10 mouse cellular contexts compared by ENCODE assay signal in the genomic region with DNA sequence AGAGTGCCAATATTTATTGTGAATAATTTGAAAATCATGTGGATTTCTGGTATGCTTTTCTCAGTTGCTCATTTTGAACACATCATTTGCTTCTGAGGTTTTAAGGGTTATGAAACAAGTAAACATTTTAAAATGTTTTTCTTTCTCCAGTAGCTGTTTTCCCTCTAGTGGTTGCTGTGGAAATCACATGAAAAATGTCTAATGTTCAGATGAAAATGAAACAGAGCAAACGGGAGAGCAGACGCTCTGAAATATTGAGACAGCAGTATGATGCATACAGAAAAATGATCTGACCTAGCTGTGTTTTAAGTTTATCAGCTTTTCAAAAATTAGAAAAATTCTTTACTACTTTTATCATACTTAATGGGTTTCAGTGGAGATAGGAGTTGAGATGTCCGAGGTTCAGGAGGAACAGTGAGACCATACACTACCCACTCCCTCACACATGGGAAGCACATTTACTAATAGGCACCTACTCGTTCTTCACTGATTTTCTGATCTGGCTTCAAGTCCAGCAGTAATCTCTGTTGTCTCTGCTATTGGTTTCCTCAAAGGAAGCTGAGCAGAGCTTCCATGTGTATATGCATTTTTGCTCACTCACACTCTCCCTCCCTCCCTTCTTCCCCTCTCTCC. TPM values are rescaled to one million over a fixed set of nuclear protein-coding genes. Genes with fewer than 3 reads are reported as not detected.
DNase-seq lines count a peak whose midpoint lies in the region; ATAC-seq and TF ChIP-seq lines count a peak whose summit lies in the region.
"Had no signal": no experiment of that assay in that cellular context is flagged by ENCODE, and none has a peak within 500 bp of the region (broad histone marks: within the 10 kb centered on the region; RNA-seq: fewer than 3 reads in every experiment).

No protein-coding gene starts in this region.

- H3K4me3 ChIP-seq in heart, embryonic 16.5 days (ENCODE audit: low read length), result no peak overlapping the region
- no peak overlapping the region for H3K4me3 ChIP-seq in lung, embryonic 14.5 days (ENCODE audit: low read depth, low read length)
- H3K4me3 ChIP-seq: midbrain, embryonic 10.5 days had no signal

- 43% methylated on average over 4 of the region's 4 CpGs for WGBS in heart, embryonic 16.5 days
- WGBS in lung, embryonic 14.5 days, result 43% methylated on average over 4 of the region's 4 CpGs

- peak; percentile 52 for TF ChIP-seq CTCF in lung, embryonic 14.5 days (IDR thresholded peaks at IDR 0.05; ENCODE audit: low read depth)
- TF ChIP-seq CTCF in Patski (IDR thresholded peaks at IDR 0.05), result peak; percentile 52

- in situ Hi-C loops in Patski (cut with MboI; ENCODE audit: low pct_unique_long_range_greater_than_20kb), result loop anchor here (25.0 kb wide), 1 partner anchor 318 kb away; no protein-coding TSS in a partner anchor

- H3K4me2 ChIP-seq in heart, embryonic 16.5 days (ENCODE audit: low read depth, low read length), result peak overlapping the region; percentile 40
- no peak overlapping the region for H3K4me2 ChIP-seq in lung, embryonic 14.5 days

- CTCF ChIA-PET in Patski (lab: Charles Lee), result interaction anchor here (0.7 kb wide), 1 partner anchor 505 kb away, joined by 3 read pairs; no protein-coding TSS in a partner anchor

- no peaks in the 10 kb centered on the region for H3K9me3 ChIP-seq in heart, embryonic 16.5 days (replicated peaks; ENCODE audit: control insufficient read depth, low read length)
- H3K9me3 ChIP-seq in lung, embryonic 14.5 days (ENCODE audit: low read depth, low read length), result no peaks in the 10 kb centered on the region
- H3K9me3 ChIP-seq: midbrain, embryonic 10.5 days had no signal

- no peak overlapping the region for H3K9ac ChIP-seq in heart, embryonic 16.5 days (ENCODE audit: low read length)
- H3K9ac ChIP-seq in lung, embryonic 14.5 days, result no peak overlapping the region

- no peak overlapping the region for H3K27ac ChIP-seq in heart, embryonic 16.5 days (ENCODE audit: low read length)
- H3K27ac ChIP-seq in lung, embryonic 14.5 days (ENCODE audit: low read depth), result no peak overlapping the region
- H3K27ac ChIP-seq: midbrain, embryonic 10.5 days had no signal

- no peaks in the 10 kb centered on the region for H3K27me3 ChIP-seq in heart, embryonic 16.5 days (ENCODE audit: control insufficient read depth, insufficient read depth, low read length)
- H3K27me3 ChIP-seq in lung, embryonic 14.5 days (ENCODE audit: insufficient read depth, low read length), result no peaks in the 10 kb centered on the region
- H3K27me3 ChIP-seq in Patski, result peaks cover 7% of the 10 kb centered on the region

- ATAC-seq in heart, embryonic 16.5 days (replicated peaks; ENCODE audit: extremely low read depth, insufficient read depth, low FRiP score), result no peak
- no peak for ATAC-seq in lung, embryonic 14.5 days (ENCODE audit: insufficient read depth)
- peak; percentile 57 for ATAC-seq in Patski
- ATAC-seq in megakaryocyte progenitor cell, adult 5-6 weeks (replicated peaks; ENCODE audit: poor library complexity), result peak; percentile 65
- ATAC-seq: activated CD4-positive, CD25-positive, alpha-beta regulatory T cell, adult 4 months had no signal

- DNase-seq in heart, adult 18-20 months, result no peak
- DNase-seq in lung, embryonic 14.5 days, result peak; percentile 69
- DNase-seq in lung, adult 18-20 months, result no peak
- DNase-seq in Patski (ENCODE audit: low read depth, low spot score), result no peak
- DNase-seq in adrenal gland, postnatal 36 days, result no peak
- DNase-seq: kidney, postnatal 36 days had no signal

- POLR2A ChIA-PET in Patski (lab: Charles Lee), result no interaction called here

- H3K4me1 ChIP-seq in heart, embryonic 16.5 days (ENCODE audit: control insufficient read depth, insufficient read depth, low read length), result no peaks in the 10 kb centered on the region
- H3K4me1 ChIP-seq in lung, embryonic 14.5 days (ENCODE audit: insufficient read depth), result no peaks in the 10 kb centered on the region
- H3K4me1 ChIP-seq: midbrain, embryonic 10.5 days had no signal

- no peaks in the 10 kb centered on the region for H3K36me3 ChIP-seq in heart, embryonic 16.5 days (ENCODE audit: control insufficient read depth, insufficient read depth)
- no peaks in the 10 kb centered on the region for H3K36me3 ChIP-seq in lung, embryonic 14.5 days (ENCODE audit: insufficient read depth)
- H3K36me3 ChIP-seq: midbrain, embryonic 10.5 days had no signal

RNA-seq across cellular contexts. Expression of a gene that starts 57.1 kb away (rescaled TPM):
- 0.42 TPM in 1 of 2 replicates, not detected in the other for polyA plus RNA-seq in heart, embryonic 16.5 days (2015; fragmentation: Nextera tagmentation; extraction: Ambion mirVana)
- total RNA-seq in heart, adult 18-20 months (2021), result not detected
- polyA plus RNA-seq in lung, embryonic 14.5 days (2014; fragmentation: Nextera tagmentation; extraction: Ambion mirVana), result 0.70 and 0.96 TPM in 2 replicates
- polyA plus RNA-seq in Patski (2021), result 3.9 TPM
- not detected in 2 replicates for total RNA-seq in megakaryocyte progenitor cell, adult 5-6 weeks (2015)
- total RNA-seq in megakaryocyte progenitor cell, adult 5-6 weeks (2017), result not detected in 2 replicates
- under 1 TPM; 0.60 to 0.76 TPM for total RNA-seq in adrenal gland, postnatal 36 days (2021)

Comparison
In these comparisons a context has a peak if more than half of its experiments do, and no peak if none do; other contexts are left out.
1. ATAC-seq: peak in Patski (single experiment) and megakaryocyte progenitor cell, adult 5-6 weeks (single experiment); none in heart, embryonic 16.5 days (single experiment) and lung, embryonic 14.5 days (single experiment).